Mouse (Mus musculus) inflammation-experienced regulatory T-cells, adult 6 months (primary cell): ENCODE measurements around the gene Usp9x. TPM values are rescaled to one million over a fixed set of nuclear protein-coding genes. Genes with fewer than 3 reads are reported as not detected.
A peak's percentile ranks its signal among the peaks of the same experiment; 100 is the strongest.

Source experiments
- ATAC-seq: one replicate; pipeline ENCODE4 v1.8.0; 2017
- polyA plus RNA-seq, 3 experiments: library from polyadenylated mRNA; unstranded; fragments of 100-300 nt; shearing (Covaris generic); gene quantifications; one replicate each; pipeline ENCODE4 v1.2.1; 2017

The Usp9x gene
- polyA plus RNA-seq, 3 experiments from 2014 or later: 27.7 to 35.2 (median 34.4) TPM

GRCm38 (mm10) chrX:13085621-13086020, 14.3 kb downstream of the Usp9x start:
- ATAC-seq: no peak

- no peak for ATAC-seq
These were observed 25.7 kb downstream of the Usp9x start for GRCm38 (mm10) chrX:13096985-13097384.

- ATAC-seq: no peak
These were observed 135.2 kb downstream of the Usp9x start for GRCm38 (mm10) chrX:13206514-13206913.

- ATAC-seq: peak; percentile 85
These were observed 136.4 kb downstream of the Usp9x start for GRCm38 (mm10) chrX:13207512-13208341.

- peak; percentile 36 for ATAC-seq
These were observed 137.1 kb downstream of the Usp9x start for GRCm38 (mm10) chrX:13208404-13208803.

- no peak for ATAC-seq
These were observed 143.0 kb downstream of the Usp9x start for GRCm38 (mm10) chrX:13214275-13214674.

Other genes starting within 250 kb of the Usp9x start
- gene Ddx3x, start 209.5 kb downstream of the Usp9x start, polyA plus RNA-seq: 10 to 100 TPM; 34.9 to 48.8 (median 37.7) TPM